Mouse (Mus musculus) cerebellum, postnatal 14 days (tissue): ENCODE data around the gene Fat3.
A peak's percentile ranks its signal among the peaks of the same experiment; 100 is the strongest.

ENCODE experiments used
- DNase-seq, 2 experiments: peaks; one replicate each; pipeline ENCODE4 v3.0.0; 2021; ENCODE audit warnings: mixed read lengths in 2 of 2

Gene Fat3

GRCm38 (mm10) chr9:16428589-16428988, 72.5 kb downstream of the Fat3 start:
- DNase-seq, result no peak

- no peak for DNase-seq
These were observed 78.4 kb downstream of the Fat3 start for GRCm38 (mm10) chr9:16422707-16423106.

GRCm38 (mm10) chr9:16402815-16403214, 98.3 kb downstream of the Fat3 start:
- no peak for DNase-seq

GRCm38 (mm10) chr9:16398734-16399686, 102.1 kb downstream of the Fat3 start:
- DNase-seq, result no peak

- no peak for DNase-seq
These were observed 111.9 kb downstream of the Fat3 start for GRCm38 (mm10) chr9:16389141-16389540.

GRCm38 (mm10) chr9:16387527-16387926, 113.6 kb downstream of the Fat3 start:
- no peak for DNase-seq

- DNase-seq, result no peak
These were observed 137.4 kb downstream of the Fat3 start for GRCm38 (mm10) chr9:16363713-16364112.

GRCm38 (mm10) chr9:16361811-16362210, 139.3 kb downstream of the Fat3 start:
- DNase-seq, result no peak

GRCm38 (mm10) chr9:16356636-16357035, 144.4 kb downstream of the Fat3 start:
- DNase-seq, result peak in 1 of 2 experiments; percentile 51

GRCm38 (mm10) chr9:16354906-16355305, 146.2 kb downstream of the Fat3 start:
- no peak for DNase-seq

- no peak for DNase-seq
These were observed 147.9 kb downstream of the Fat3 start for GRCm38 (mm10) chr9:16353049-16353724.

- DNase-seq, result no peak
These were observed 148.5 kb downstream of the Fat3 start for GRCm38 (mm10) chr9:16352486-16353048.

- DNase-seq, result peak; percentile 42 to 43
These were observed 155.9 kb downstream of the Fat3 start for GRCm38 (mm10) chr9:16344902-16345855.

GRCm38 (mm10) chr9:16343191-16343590, 157.9 kb downstream of the Fat3 start:
- DNase-seq, result no peak

GRCm38 (mm10) chr9:16342577-16342976, 158.5 kb downstream of the Fat3 start:
- DNase-seq, result no peak

- DNase-seq, result no peak
These were observed 170.6 kb downstream of the Fat3 start for GRCm38 (mm10) chr9:16330290-16330984.

- no peak for DNase-seq
These were observed 182.1 kb downstream of the Fat3 start for GRCm38 (mm10) chr9:16318957-16319356.

GRCm38 (mm10) chr9:16312599-16313197, 188.4 kb downstream of the Fat3 start:
- DNase-seq, result no peak

- DNase-seq, result no peak
These were observed 189.9 kb downstream of the Fat3 start for GRCm38 (mm10) chr9:16310855-16311848.

- no peak for DNase-seq
These were observed 190.8 kb downstream of the Fat3 start for GRCm38 (mm10) chr9:16310305-16310704.
